Mouse (Mus musculus): ENCODE results near the gene Fam71f1. TPM values are rescaled to one million over a fixed set of nuclear protein-coding genes. Genes with fewer than 3 reads are reported as not detected.
"Not testable (repeated sequence)": the region's sequence is repeated elsewhere in the genome, so short reads cannot be mapped to it uniquely, and the experiment has no call there.

The Fam71f1 gene
- polyA plus RNA-seq, 1 experiment from 2014 or later: not detected

DNA sequence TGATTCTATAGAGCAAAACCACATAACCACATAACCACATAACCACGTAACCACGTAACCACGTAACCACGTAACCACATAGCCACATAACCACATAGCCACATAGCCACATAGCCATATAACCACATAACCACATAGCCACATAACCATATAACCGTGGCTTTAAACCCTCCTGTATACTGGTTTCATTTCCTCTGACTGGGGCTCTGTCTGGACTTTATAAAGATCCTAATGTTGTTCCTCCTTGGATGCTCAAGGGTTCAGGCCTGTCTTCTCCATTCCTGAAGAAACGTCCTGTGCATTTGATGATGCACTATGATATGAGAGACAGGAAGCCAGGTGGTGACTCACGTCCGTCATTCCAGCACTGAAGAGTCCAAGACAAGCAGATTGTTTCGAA, 8.0 kb downstream of the Fam71f1 start:
- Histone ChIP-seq H3K4me3 (replicated peaks) (no peak overlapping the region), H3K36me3 (replicated peaks) (no peaks in the 10 kb centered on the region), H3K9ac (no peak overlapping the region), H3K4me1 (replicated peaks) (no peaks in the 10 kb centered on the region), H3K27ac (replicated peaks) (no peak overlapping the region), H3K27me3 (0 out of 2 replicates have a peak, but pooled peaks cover 25% of the 10 kb centered on the region), H3K9me3 (replicated peaks) (no peaks in the 10 kb centered on the region), H3K4me2 (no peak overlapping the region)
- WGBS (ENCODE audit: insufficient replicate concordance): 50% methylated on average over 9 of the region's 9 CpGs
- no peak for ATAC-seq (ENCODE audit: insufficient read depth)

DNA sequence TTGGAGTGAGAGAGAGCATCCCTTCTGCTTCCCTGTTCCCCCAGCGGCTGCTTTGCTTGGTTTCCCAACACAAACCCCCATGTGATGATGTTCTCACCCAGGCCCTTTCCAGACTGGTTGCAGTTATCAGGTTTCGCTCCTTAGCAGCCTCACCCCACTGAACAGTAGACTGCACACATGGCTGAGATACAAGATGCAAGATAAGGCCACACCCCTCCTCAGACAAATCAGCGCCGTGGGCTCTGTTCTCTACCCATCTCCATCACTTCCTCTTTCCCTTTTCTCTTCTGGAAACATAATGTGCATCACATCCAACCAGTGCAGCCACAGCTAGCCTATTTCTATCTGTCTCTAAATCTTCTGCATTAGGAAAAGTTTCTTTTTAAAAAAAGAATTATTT, 10.6 kb downstream of the Fam71f1 start:
- Histone ChIP-seq H3K4me2 (no peak overlapping the region), H3K4me3 (replicated peaks) (no peak overlapping the region), H3K4me1 (replicated peaks) (no peaks in the 10 kb centered on the region), H3K27me3 (peaks cover 38% of the 10 kb centered on the region; the same call in 1 of the 2 replicates), H3K9ac (no peak overlapping the region), H3K9me3 (replicated peaks) (no peaks in the 10 kb centered on the region), H3K36me3 (replicated peaks) (no peaks in the 10 kb centered on the region), H3K27ac (replicated peaks) (no peak overlapping the region)
- ATAC-seq (ENCODE audit: insufficient read depth): no peak
- 23% methylated on average over 4 of the region's 4 CpGs for WGBS (ENCODE audit: insufficient replicate concordance)

DNA sequence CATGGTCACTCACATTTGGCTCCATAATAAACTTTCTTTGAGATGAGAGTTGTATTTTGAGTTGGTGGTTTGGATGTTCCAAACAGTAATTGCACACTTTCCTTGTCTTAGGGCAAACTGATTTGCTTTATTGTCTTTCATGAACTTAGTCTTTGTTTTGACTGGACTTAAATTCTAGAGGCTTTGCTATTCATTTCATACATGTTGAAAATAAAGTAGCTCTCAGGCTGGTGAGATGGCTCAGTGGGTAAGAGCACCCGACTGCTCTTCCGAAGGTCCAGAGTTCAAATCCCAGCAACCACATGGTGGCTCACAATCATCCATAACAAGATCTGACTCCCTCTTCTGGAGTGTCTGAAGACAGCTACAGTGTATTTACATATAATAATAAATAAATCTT, 27.6 kb downstream of the Fam71f1 start:
- H3K4me2 ChIP-seq; H3K9ac ChIP-seq; ATAC-seq (ENCODE audit: insufficient read depth); H3K27ac ChIP-seq (replicated peaks); H3K36me3 ChIP-seq (replicated peaks); H3K27me3 ChIP-seq; H3K9me3 ChIP-seq (replicated peaks); H3K4me3 ChIP-seq (replicated peaks): not testable (repeated sequence)
- peaks cover 28% of the 10 kb centered on the region for H3K4me1 ChIP-seq (replicated peaks)
- 87% methylated on average over 2 of the region's 2 CpGs for WGBS (ENCODE audit: insufficient replicate concordance)

DNA sequence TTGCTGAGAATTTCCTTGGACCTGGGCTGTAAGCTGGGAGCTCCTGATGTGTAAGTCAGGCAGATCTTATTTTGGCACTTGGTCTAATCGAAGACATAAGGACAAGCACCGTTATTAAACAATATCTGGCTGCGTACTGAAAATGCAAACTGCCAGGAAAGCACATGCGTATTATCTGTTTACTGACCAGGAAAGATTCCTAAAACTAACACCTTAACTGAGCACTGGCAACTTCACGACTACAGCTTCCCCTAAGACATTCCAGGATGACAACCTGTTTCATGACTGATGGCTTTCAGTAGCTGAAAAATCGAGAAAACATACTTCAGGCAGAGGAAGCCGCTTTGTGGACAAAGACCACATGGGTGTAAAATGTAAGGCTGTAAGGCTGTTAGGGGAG, 28.2 kb downstream of the Fam71f1 start:
- H3K4me1 ChIP-seq (replicated peaks): peaks cover 33% of the 10 kb centered on the region
- H3K36me3 ChIP-seq (replicated peaks): no peaks in the 10 kb centered on the region
- WGBS (ENCODE audit: insufficient replicate concordance): 37% methylated on average over 7 of the region's 7 CpGs
- peak overlapping the region; percentile 82 for H3K27ac ChIP-seq (replicated peaks)
- peak overlapping the region; percentile 82 for H3K4me2 ChIP-seq
- no peaks in the 10 kb centered on the region for H3K9me3 ChIP-seq (replicated peaks)
- H3K27me3 ChIP-seq: no peaks in the 10 kb centered on the region
- no peak for ATAC-seq (ENCODE audit: insufficient read depth)
- peak overlapping the region; percentile 91 for H3K4me3 ChIP-seq (replicated peaks)
- peak overlapping the region; percentile 76 for H3K9ac ChIP-seq

DNA sequence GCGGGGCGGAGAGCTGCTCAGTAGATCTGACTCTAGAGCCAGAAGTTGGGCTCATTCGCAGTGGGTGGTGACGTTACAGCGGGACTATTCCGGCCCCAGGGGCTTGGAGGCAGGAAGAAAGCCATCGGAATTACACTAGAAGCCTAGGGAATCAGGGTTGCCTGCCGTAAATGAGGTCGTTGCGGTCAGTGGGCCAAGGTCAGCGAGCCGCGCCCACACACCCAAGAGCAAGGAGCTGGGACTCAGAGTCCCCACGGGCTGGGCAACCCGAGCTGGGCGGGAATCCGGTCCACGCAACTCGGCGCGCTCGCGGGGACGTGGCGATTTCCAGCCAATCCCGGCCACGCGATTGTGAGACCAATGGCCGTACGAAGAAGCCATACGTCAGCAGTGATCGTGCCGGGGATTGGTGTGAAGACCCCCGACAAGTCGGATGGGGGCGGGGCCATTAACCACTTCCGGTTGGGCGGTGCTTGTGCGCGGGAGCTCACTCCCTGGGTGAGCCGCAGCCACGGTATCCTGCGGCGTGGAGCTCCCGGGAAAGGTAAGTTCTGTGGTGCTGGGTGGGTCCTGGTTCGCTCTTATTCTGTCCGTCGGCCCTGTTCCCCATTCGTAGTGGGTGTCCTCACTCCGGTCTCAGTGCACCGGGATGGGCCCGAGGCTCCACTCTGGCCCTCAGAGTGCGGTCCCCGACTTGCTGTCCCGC, 28.9 kb downstream of the Fam71f1 start, which contains the start of gene Calu:
TSS of gene Calu (plus strand) at position 405 of the 706 bp plus-strand sequence.
- Histone ChIP-seq H3K27me3 (no peaks in the 10 kb centered on the region), H3K27ac (replicated peaks) (peak within 1 kb of the TSS; percentile 82), H3K9me3 (replicated peaks) (no peaks in the 10 kb centered on the region), H3K36me3 (replicated peaks) (no peaks in the 10 kb centered on the region), H3K4me1 (replicated peaks) (peaks cover 39% of the 10 kb centered on the region), H3K4me2 (peak within 1 kb of the TSS; percentile 82), H3K4me3 (replicated peaks) (peak within 1 kb of the TSS; percentile 91), H3K9ac (peak within 1 kb of the TSS; percentile 76)
- under 1% methylated on average over 55 of the region's 55 CpGs for WGBS (ENCODE audit: insufficient replicate concordance)
- ATAC-seq (ENCODE audit: insufficient read depth): peak; percentile 95

DNA sequence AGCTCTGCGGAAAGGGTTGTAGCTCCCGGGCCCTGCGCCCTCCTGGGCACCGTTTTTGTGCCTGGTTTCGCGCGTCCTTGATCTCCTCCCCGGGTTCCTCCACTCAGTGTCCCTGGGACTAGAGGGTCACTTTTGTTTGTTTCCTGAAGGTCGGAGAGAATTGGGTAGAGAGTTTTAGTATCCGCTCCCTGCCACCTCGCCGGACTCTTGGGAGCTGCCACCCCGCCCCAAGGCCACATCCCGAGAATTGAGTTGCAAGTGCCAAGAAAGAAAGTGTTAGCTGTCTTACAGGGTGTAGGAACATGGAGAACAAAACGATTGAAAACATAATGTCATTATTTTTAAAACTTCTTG, 29.4 kb downstream of the Fam71f1 start:
- Histone ChIP-seq H3K27ac (replicated peaks) (peak overlapping the region; percentile 65), H3K36me3 (replicated peaks) (no peaks in the 10 kb centered on the region), H3K9me3 (replicated peaks) (no peaks in the 10 kb centered on the region), H3K27me3 (no peaks in the 10 kb centered on the region), H3K4me1 (replicated peaks) (peaks cover 44% of the 10 kb centered on the region), H3K9ac (peak overlapping the region; percentile 76), H3K4me2 (peak overlapping the region; percentile 82), H3K4me3 (replicated peaks) (peak overlapping the region; percentile 91)
- ATAC-seq (ENCODE audit: insufficient read depth): peak; percentile 3; the same call in 1 of the 2 replicates
- WGBS (ENCODE audit: insufficient replicate concordance): under 1% methylated on average over 15 of the region's 15 CpGs

DNA sequence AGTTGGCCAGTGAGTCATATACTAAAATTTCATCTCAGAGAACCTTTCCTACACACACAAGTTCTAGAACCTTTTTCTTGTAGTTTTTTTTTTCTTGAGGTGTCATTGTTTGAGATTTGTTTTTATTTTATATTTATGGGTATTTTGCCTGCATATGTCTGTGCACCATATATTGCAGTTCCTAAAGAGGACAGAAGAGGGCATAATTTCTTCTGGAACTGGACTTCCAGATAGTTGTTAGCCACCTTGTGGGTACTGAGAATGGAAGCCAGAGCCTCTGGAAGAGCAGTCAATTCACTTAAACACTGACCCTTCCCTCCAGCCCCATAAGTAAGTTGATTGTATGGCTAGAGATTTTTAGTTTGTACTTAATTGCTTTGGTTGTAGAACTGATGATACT, 32.7 kb downstream of the Fam71f1 start:
- Histone ChIP-seq H3K4me1 (replicated peaks) (peaks cover 45% of the 10 kb centered on the region), H3K9me3 (replicated peaks) (no peaks in the 10 kb centered on the region), H3K9ac (no peak overlapping the region), H3K4me3 (replicated peaks) (no peak overlapping the region), H3K36me3 (replicated peaks) (peaks cover 4% of the 10 kb centered on the region), H3K4me2 (no peak overlapping the region), H3K27me3 (no peaks in the 10 kb centered on the region), H3K27ac (replicated peaks) (no peak overlapping the region)
- ATAC-seq (ENCODE audit: insufficient read depth): no peak

DNA sequence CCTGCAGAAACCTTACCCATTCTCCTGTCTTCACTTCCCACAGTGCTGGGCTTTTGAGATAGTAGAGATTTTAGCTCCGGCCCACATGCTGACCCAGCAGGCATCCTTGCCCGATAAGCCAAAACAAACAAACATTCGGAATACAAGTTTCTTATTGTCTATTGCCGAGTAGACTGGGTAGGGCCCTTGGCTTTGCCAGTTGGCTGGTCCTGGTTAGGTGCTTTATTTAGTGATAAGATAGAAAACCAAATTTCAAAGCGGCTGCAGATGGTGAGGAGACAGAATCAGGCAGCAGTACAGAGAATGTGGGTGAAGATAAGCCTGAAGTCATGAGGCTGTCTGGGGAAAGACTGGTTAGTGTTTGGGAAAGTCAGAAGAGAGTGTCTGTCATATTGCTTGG, 33.9 kb downstream of the Fam71f1 start:
- Histone ChIP-seq H3K36me3 (replicated peaks) (peaks cover 14% of the 10 kb centered on the region), H3K4me3 (replicated peaks) (no peak overlapping the region), H3K27me3 (no peaks in the 10 kb centered on the region), H3K9me3 (replicated peaks) (no peaks in the 10 kb centered on the region), H3K27ac (replicated peaks) (no peak overlapping the region), H3K9ac (no peak overlapping the region), H3K4me2 (peak overlapping the region; percentile 31; the same call in 1 of the 2 replicates), H3K4me1 (replicated peaks) (peaks cover 42% of the 10 kb centered on the region)
- peak; percentile 12; the same call in 1 of the 2 replicates for ATAC-seq (ENCODE audit: insufficient read depth)
- WGBS (ENCODE audit: insufficient replicate concordance): 16% methylated on average over 5 of the region's 5 CpGs

DNA sequence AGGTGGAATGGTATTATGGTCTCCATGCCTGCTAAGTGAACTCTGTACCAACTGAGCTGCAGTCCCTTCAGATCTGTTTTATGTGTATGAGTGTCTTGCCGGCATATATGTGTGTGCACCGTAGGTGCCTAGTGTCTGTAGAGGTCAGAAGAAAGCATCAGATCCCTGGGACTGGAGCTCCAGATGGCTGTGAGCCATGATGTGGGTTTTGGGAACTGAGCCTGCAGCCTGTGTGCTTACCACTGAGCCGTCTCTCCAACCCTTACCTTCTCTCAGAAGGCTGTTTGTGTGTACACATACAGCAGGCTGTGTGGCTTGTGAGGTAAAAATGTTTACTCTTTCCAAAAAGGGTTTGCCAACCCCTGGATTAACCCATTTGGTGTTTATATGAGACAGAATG, 40.4 kb downstream of the Fam71f1 start:
- Histone ChIP-seq H3K27ac (replicated peaks) (no peak overlapping the region), H3K4me3 (replicated peaks) (no peak overlapping the region), H3K9ac (no peak overlapping the region), H3K4me1 (replicated peaks) (peaks cover 4% of the 10 kb centered on the region; the same call in 1 of the 2 replicates), H3K36me3 (replicated peaks) (peaks cover 41% of the 10 kb centered on the region), H3K9me3 (replicated peaks) (no peaks in the 10 kb centered on the region), H3K4me2 (no peak overlapping the region), H3K27me3 (no peaks in the 10 kb centered on the region)
- no peak for ATAC-seq (ENCODE audit: insufficient read depth)
- WGBS (ENCODE audit: insufficient replicate concordance): 78% methylated on average over 3 of the region's 3 CpGs

DNA sequence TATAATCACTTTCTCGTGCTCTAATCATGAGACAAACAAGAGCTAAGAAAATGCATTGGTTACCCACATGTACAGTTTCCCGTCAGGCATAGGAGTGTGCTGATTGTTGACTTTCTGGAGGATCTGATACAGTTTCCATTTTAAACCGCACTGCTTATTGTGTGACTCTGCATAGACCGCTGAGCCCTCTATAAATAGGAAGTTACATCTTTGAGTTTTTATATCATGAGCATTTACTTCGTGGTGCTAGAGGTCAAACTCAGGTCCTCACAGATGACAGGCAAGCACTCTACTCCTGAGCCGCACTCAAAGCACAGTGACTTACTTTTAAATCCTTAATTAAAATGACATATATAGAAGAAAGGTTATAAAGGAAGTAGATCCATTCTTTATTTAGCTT, 41.3 kb downstream of the Fam71f1 start:
- no peak for ATAC-seq (ENCODE audit: insufficient read depth)
- peaks cover 4% of the 10 kb centered on the region; the same call in 1 of the 2 replicates for H3K4me1 ChIP-seq (replicated peaks)
- no peaks in the 10 kb centered on the region for H3K27me3 ChIP-seq
- H3K4me3 ChIP-seq (replicated peaks): no peak overlapping the region
- peaks cover 41% of the 10 kb centered on the region for H3K36me3 ChIP-seq (replicated peaks)
- 66% methylated on average over 6 of the region's 6 CpGs for WGBS (ENCODE audit: insufficient replicate concordance)
- no peak overlapping the region for H3K9ac ChIP-seq
- no peak overlapping the region for H3K27ac ChIP-seq (replicated peaks)
- H3K9me3 ChIP-seq (replicated peaks): no peaks in the 10 kb centered on the region
- no peak overlapping the region for H3K4me2 ChIP-seq

DNA sequence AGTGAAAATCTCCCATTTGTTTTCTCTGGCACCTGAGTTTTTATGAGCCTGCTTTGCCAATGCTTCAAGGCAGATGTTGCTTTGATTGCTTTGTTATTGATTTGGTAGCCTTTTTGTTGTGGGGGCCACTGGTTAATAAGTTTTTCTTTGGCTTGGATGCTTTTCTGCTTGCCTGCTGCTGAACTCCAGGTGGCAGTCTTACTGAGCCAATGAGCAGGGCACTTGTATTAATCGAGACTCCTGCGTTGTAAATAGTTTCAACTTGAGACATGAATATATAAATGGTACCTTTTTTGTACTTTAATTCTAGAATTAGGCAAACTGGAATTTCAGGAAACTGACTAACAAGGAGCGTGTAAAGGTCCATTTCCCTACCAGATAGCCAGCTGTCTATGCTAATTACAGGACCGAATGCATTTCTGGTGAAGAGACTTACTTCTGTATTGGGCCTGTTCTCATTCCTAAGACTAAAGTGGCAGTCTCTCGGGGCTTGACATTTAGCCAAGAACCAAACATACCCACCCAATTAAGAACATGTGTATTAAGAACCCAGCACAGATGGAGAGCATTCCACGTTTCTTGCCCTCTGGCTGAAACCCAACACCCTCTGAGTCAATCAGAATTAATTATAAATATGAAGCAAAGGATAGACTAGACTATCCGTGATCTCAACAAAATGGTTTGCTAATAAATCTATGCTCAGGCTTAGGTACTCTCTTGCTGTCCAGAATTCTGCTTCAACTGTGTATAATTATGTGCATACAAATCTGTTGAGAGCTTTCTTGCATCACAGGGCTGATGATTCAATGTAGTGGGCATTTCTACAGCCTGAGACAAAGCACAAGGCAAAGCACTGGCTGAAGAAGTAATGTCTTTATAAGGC, 43.5 kb downstream of the Fam71f1 start:
- Histone ChIP-seq H3K4me2 (no peak overlapping the region), H3K36me3 (replicated peaks) (peaks cover 46% of the 10 kb centered on the region), H3K27me3 (no peaks in the 10 kb centered on the region), H3K4me1 (replicated peaks) (peaks cover under 1% of the 10 kb centered on the region; the same call in 1 of the 2 replicates), H3K27ac (replicated peaks) (no peak overlapping the region), H3K9me3 (replicated peaks) (no peaks in the 10 kb centered on the region), H3K4me3 (replicated peaks) (no peak overlapping the region), H3K9ac (no peak overlapping the region)
- no peak for ATAC-seq (ENCODE audit: insufficient read depth)
- WGBS (ENCODE audit: insufficient replicate concordance): 74% methylated on average over 7 of the region's 7 CpGs
